Mouse (Mus musculus): ENCODE results near the gene Hba-a1. TPM values are rescaled to one million over a fixed set of nuclear protein-coding genes. Genes with fewer than 3 reads are reported as not detected.
"Not testable (repeated sequence)": the region's sequence is repeated elsewhere in the genome, so short reads cannot be mapped to it uniquely, and the experiment has no call there.

Gene Hba-a1
- total and polyA plus RNA-seq, 3 experiments = 5,353 to 37,215 (median 34,446) TPM

DNA sequence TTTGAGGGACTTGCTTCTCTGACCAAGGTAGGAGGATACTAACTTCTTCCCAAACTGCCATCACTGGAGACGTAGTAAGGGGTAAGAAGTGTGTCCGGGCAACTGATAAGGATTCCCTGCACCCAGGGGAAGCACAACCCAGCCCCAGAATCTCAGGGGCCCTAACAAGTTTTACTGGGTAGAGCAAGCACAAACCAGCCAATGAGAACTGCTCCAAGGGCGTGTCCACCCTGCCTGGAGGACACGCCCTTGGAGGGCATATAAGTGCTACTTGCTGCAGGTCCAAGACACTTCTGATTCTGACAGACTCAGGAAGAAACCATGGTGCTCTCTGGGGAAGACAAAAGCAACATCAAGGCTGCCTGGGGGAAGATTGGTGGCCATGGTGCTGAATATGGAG, 12.9 kb downstream of the Hba-a1 start, which contains the start of gene Hba-a2:
Gene Hba-a2 (plus strand): TSS at position 287 of the 400 bp plus-strand sequence.
- H3K9ac ChIP-seq (ENCODE audit: low read depth, low read length); H3K4me1 ChIP-seq (ENCODE audit: control insufficient read depth, insufficient read depth, low read length); H3K4me3 ChIP-seq; H3K36me3 ChIP-seq (ENCODE audit: control insufficient read depth, insufficient read depth, low read length); intact Hi-C loops (cut with DNase I); H3K27me3 ChIP-seq (ENCODE audit: control insufficient read depth, insufficient read depth, low read length); H3K79me2 ChIP-seq (replicated peaks; ENCODE audit: control insufficient read depth, insufficient read depth, low read length); H3K27ac ChIP-seq; DNase-seq: not testable (repeated sequence)
- no CpG with 5 or more reads among the region's 4 CpGs for WGBS

DNA sequence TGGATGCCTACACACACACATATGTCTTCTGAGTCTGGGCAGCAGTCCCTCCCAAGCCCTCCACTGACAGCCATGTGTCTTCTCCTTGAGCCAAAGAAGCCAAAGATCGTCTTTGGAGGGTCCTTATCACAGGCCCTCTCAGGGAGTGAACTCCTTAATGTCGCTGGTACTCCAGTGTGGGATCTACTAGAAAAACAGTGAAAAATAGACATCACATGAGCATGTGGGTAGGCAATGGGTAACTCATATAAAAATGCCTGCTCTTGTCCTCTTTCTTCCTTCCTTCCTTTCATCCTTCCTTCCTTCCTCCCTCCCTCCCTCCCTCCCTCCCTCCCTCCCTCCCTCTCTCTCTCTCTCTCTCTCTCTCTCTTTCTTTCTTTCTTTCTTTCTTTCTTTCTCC, 14.1 kb downstream of the Hba-a1 start:
- H3K4me1 ChIP-seq (ENCODE audit: control insufficient read depth, insufficient read depth, low read length); intact Hi-C loops (cut with DNase I); DNase-seq; H3K36me3 ChIP-seq (ENCODE audit: control insufficient read depth, insufficient read depth, low read length); H3K27ac ChIP-seq; H3K9ac ChIP-seq (ENCODE audit: low read depth, low read length); H3K4me3 ChIP-seq; H3K27me3 ChIP-seq (ENCODE audit: control insufficient read depth, insufficient read depth, low read length); H3K79me2 ChIP-seq (replicated peaks; ENCODE audit: control insufficient read depth, insufficient read depth, low read length): not testable (repeated sequence)
- 9% methylated on average over 2 of the region's 2 CpGs for WGBS

DNA sequence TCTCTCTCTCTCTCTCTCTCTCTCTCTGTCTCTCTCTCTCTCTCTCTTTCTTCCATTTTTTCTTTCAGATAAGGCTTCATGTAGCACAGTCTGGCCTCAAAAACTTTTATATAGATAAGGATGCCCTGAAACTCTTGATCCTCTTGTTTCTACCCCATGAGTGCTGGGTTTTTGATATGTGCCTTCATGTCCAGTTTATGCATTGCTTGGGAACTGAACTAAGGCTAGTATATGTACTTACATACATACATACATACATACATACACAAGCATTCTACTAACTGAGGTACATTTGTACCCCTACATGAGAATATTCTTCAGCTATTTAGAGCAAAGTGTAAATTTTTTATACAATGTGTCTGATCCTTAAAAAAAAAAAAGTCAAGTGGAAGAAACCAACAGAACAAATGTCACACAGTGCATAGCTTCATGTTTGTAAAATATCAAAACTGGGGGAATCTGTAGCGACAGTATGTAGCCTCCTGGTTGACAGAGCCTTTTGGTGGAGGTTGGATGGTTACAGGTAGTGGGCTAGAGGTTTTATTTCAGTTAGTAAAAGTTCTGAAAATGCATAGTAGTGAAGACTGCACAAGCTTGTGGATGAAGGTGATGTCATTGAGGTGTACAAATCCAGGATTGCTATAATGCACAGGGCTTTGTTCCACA, 14.7 kb downstream of the Hba-a1 start:
- TF ChIP-seq CTCF (IDR thresholded peaks at IDR 0.05) (no peak), EP300 (IDR thresholded peaks at IDR 0.05; ENCODE audit: insufficient read depth, low read depth, low read length) (no peak), POLR2A (IDR thresholded peaks at IDR 0.05; ENCODE audit: insufficient read depth, low read depth, low read length) (no peak)
- H3K4me3 ChIP-seq = no peak overlapping the region
- no peaks in the 10 kb centered on the region for H3K27me3 ChIP-seq (ENCODE audit: control insufficient read depth, insufficient read depth, low read length)
- H3K9ac ChIP-seq (ENCODE audit: low read depth, low read length) = no peak overlapping the region
- H3K27ac ChIP-seq = no peak overlapping the region
- intact Hi-C loops (cut with DNase I) = no loop called here
- H3K4me1 ChIP-seq (ENCODE audit: control insufficient read depth, insufficient read depth, low read length) = peaks cover 1% of the 10 kb centered on the region; the same call in 1 of the 2 replicates
- 92% methylated on average over 1 of the region's 1 CpGs for WGBS
- DNase-seq = no peak
- no peaks in the 10 kb centered on the region for H3K79me2 ChIP-seq (replicated peaks; ENCODE audit: control insufficient read depth, insufficient read depth, low read length)
- no peaks in the 10 kb centered on the region for H3K36me3 ChIP-seq (ENCODE audit: control insufficient read depth, insufficient read depth, low read length)

DNA sequence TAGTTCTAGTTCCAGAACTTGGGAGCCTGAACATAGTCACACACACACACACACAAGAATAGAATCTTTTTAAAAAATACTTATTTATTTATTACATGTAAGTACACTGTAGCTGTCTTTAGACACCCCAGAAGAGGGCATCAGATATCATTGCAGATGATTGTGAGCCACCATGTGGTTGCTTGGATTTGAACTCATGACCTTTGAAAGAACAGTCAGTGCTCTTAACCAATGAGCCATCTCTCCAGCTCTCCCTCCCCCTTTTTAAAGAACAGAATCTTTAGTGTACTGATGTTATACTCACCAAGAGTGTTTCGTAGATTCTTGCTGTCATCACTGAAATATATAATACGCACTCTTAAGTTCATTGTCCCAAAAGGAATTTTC, 15.2 kb downstream of the Hba-a1 start:
- H3K4me3 ChIP-seq = no peak overlapping the region
- no peaks in the 10 kb centered on the region for H3K79me2 ChIP-seq (replicated peaks; ENCODE audit: control insufficient read depth, insufficient read depth, low read length)
- no peak overlapping the region for H3K27ac ChIP-seq
- no peaks in the 10 kb centered on the region for H3K36me3 ChIP-seq (ENCODE audit: control insufficient read depth, insufficient read depth, low read length)
- DNase-seq = no peak
- peaks cover 1% of the 10 kb centered on the region; the same call in 1 of the 2 replicates for H3K4me1 ChIP-seq (ENCODE audit: control insufficient read depth, insufficient read depth, low read length)
- WGBS = 94% methylated on average over 2 of the region's 2 CpGs
- intact Hi-C loops (cut with DNase I) = no loop called here
- no peaks in the 10 kb centered on the region for H3K27me3 ChIP-seq (ENCODE audit: control insufficient read depth, insufficient read depth, low read length)
- TF ChIP-seq POLR2A (IDR thresholded peaks at IDR 0.05; ENCODE audit: insufficient read depth, low read depth, low read length) (no peak), EP300 (IDR thresholded peaks at IDR 0.05; ENCODE audit: insufficient read depth, low read depth, low read length) (no peak), CTCF (IDR thresholded peaks at IDR 0.05) (no peak)
- H3K9ac ChIP-seq (ENCODE audit: low read depth, low read length) = no peak overlapping the region

DNA sequence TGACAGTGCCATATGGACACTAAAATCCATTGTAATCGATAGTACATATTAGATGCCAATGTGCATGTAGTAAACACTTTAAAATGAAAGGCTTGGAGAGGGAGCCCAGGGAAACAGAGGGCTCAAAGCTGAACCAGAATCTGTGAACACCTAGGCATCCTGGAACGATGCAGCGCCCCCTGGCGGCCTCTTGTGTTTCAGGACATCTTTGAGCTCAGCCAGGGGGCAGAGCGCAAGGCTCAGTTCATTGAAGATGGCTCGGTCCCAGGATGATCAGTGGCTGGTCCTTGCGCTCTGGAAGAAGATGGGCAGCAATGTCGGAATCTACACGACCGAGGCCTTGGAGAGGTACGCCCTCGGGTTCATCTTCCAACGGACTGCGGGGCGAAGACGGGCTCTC, 16.6 kb downstream of the Hba-a1 start, which contains the start of gene Hbq1a:
Gene Hbq1a (plus strand): TSS at position 205 of the 400 bp plus-strand sequence.
- H3K9ac ChIP-seq (ENCODE audit: low read depth, low read length); H3K36me3 ChIP-seq (ENCODE audit: control insufficient read depth, insufficient read depth, low read length); H3K27ac ChIP-seq; H3K4me1 ChIP-seq (ENCODE audit: control insufficient read depth, insufficient read depth, low read length); H3K79me2 ChIP-seq (replicated peaks; ENCODE audit: control insufficient read depth, insufficient read depth, low read length); H3K4me3 ChIP-seq; H3K27me3 ChIP-seq (ENCODE audit: control insufficient read depth, insufficient read depth, low read length): not testable (repeated sequence)
- TF ChIP-seq CTCF (IDR thresholded peaks at IDR 0.05) = peak; percentile 76
- intact Hi-C loops (cut with DNase I) = loop anchor here (2.0 kb wide), 1 partner anchor 25 kb away; no protein-coding TSS in a partner anchor
- peak; percentile 46 to 64 for DNase-seq
- 5% methylated on average over 16 of the region's 16 CpGs for WGBS

DNA sequence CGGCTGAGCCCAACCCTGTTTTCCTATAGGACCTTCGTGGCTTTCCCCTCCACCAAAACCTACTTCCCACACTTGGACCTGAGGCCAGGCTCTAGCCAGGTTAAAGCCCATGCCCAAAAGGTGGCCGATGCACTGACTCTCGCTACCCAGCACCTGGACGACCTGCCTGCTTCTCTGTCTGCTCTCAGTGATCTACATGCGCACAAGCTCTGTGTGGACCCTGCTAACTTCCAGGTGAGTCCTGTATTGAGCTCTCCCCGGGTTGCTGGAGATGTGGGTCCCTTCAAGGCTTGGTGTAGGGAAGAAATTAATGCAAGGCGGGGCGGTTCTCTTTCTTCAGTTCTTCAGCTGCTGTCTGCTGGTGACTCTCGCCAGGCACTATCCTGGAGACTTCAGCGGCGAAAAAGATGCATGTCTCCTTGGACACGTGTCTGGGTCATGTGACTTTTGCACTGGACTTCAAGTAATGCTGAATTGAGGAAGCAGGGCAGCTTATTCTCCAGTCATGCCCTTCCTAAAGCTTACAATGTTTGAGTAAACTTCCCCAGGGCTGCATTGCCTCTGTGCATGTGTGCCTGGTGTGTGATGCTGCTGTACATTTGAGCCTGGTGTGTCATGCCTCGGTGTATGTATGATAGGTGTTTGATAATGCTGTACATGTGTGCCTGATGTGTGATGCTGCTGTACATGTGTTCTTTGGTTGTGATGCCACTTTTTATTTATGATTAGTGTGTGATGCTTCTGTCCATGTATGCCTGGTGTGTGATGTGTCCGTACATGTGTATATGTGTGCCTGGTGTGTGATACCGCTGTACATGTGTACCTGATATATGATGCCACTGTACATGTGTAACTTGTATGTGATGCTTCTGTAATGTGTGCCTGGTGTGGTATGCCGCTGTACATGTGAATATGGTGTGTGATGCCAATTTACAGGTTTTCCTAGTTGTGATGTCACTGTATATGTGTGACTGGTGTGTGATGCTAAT, 17.3 kb downstream of the Hba-a1 start:
- no peaks in the 10 kb centered on the region for H3K79me2 ChIP-seq (replicated peaks; ENCODE audit: control insufficient read depth, insufficient read depth, low read length)
- WGBS = 54% methylated on average over 14 of the region's 17 CpGs
- DNase-seq = no peak
- peaks cover 1% of the 10 kb centered on the region; the same call in 1 of the 2 replicates for H3K4me1 ChIP-seq (ENCODE audit: control insufficient read depth, insufficient read depth, low read length)
- H3K36me3 ChIP-seq (ENCODE audit: control insufficient read depth, insufficient read depth, low read length) = no peaks in the 10 kb centered on the region
- no peaks in the 10 kb centered on the region for H3K27me3 ChIP-seq (ENCODE audit: control insufficient read depth, insufficient read depth, low read length)
- no peak overlapping the region for H3K9ac ChIP-seq (ENCODE audit: low read depth, low read length)
- TF ChIP-seq POLR2A (IDR thresholded peaks at IDR 0.05; ENCODE audit: insufficient read depth, low read depth, low read length) (no peak), CTCF (IDR thresholded peaks at IDR 0.05) (no peak), EP300 (IDR thresholded peaks at IDR 0.05; ENCODE audit: insufficient read depth, low read depth, low read length) (no peak)
- no peak overlapping the region for H3K27ac ChIP-seq
- H3K4me3 ChIP-seq = no peak overlapping the region
- intact Hi-C loops (cut with DNase I) = loop anchor here (2.0 kb wide), 1 partner anchor 24 kb away; no protein-coding TSS in a partner anchor

Data from heart, adult 2 months (tissue).